Mouse (Mus musculus) ovary, postnatal 36 days (tissue): ENCODE measurements around the gene Bcas2.
"Not testable (repeated sequence)": the region's sequence is repeated elsewhere in the genome, so short reads cannot be mapped to it uniquely, and the experiment has no call there.

ENCODE experiments used
- DNase-seq: peaks from one replicate; pipeline ENCODE4 v3.0.0; 2022; ENCODE audit warnings: low spot score, mixed read lengths

The Bcas2 gene

DNA sequence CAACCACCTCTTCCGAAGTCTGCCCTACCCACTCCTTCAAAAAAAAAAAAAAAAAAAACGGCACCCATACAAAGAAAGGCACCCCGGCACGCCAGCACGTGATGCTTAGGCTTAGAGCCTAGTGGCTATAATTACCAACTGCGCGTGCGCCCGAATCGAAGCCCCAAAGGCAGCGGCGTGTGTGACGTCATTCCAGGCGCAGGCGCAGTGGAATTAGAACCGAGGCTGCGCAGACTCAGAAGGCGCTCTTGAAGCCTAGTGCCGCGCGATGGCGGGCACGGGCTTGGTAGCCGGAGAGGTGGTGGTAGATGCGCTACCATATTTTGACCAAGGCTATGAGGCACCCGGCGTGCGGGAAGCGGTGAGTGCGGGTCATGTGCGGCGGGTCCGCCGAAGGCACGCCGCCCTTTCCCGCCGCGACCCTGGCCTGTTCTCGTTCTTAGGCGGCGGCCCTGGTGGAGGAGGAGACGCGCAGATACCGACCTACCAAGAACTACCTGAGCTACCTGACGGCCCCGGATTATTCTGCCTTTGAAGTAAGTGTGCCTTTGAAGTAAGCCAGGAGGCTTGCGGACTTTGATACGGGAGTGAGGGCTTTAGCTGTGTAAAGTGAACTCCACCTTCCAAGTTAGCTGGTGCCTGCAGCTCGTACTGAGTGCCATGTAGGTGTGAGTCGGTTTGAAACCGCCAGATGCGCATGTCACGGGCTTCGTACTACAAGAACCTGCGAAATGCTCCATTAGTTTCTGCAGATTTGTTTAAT lies at the start of gene Bcas2:
Gene Bcas2 (plus strand): TSS at position 151 of the 763 bp plus-strand sequence.
- peak; percentile 99 for DNase-seq

DNA sequence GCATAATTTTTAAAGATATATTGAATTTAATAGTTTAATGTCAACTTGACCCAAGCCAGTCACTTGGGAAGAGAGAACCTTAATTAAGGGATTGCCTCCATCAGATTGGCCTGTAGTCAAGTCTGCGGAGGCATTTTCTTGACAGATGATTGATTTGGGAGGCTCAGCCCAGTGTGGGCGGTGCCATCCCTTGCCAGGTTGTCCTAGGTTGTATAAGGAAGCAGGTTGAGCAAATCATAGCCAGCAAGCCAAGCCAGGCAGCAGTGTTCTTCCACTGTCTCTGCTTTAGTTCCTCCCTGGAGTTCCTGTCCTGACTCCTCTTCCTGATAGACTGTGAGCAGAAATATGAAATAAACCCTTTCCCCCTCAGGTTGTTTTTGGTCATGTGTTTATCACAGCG lies 47.8 kb upstream of the Bcas2 start:
- no peak for DNase-seq

- no peak for DNase-seq
Measured at GRCm38 (mm10) chr3:103126138-103126537, 45.3 kb upstream of the Bcas2 start.

DNA sequence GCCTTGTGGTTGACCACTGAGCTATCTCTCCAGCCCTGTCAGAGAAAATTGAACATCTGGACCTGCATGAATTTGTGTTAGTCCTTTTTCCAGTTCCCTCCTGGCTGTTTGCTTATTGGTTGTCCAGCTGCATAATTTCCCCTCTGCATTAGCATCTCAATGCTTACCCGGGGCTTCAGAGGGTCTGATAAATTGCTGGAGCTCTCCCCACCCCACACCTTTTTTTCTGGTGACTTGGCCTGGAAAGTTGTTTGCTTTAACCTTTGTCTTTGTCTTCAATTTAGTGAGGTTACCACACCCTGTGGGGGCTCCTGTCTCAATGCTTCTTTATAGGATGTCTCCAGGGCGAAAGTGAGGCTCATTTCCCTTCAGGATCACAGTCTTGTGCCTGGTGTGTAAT lies 44.3 kb upstream of the Bcas2 start:
- no peak for DNase-seq

- no peak for DNase-seq
Measured at GRCm38 (mm10) chr3:103127721-103128120, 43.7 kb upstream of the Bcas2 start.

- no peak for DNase-seq
Measured at GRCm38 (mm10) chr3:103128251-103128650, 43.2 kb upstream of the Bcas2 start.

- DNase-seq = no peak
Measured at GRCm38 (mm10) chr3:103129367-103130159, 41.9 kb upstream of the Bcas2 start.

DNA sequence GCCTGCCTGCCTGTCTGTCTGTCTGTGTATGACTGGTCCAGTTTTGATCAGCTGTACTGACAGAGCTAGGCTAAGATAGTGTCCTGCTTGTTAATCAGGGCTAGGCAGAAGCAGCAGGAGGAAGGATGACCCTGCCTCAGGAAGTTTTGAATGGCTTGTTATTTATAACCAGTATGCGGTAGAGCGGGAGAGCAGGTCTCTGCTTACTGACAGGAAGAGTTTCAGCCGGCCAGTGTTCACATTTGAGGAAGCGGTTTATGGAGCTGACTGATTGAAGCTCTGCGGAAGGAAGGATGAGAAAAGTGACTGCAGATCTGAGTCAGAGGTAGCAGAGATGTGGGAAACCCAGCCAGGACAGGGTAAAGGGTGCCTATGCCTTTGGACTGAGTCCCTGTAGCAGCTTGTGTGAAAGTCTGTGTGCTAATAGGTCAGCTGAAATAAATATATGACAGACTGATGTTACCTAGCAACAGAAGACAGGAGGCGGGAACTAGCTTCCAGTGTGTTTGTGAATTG lies 41.2 kb upstream of the Bcas2 start:
- no peak for DNase-seq

DNA sequence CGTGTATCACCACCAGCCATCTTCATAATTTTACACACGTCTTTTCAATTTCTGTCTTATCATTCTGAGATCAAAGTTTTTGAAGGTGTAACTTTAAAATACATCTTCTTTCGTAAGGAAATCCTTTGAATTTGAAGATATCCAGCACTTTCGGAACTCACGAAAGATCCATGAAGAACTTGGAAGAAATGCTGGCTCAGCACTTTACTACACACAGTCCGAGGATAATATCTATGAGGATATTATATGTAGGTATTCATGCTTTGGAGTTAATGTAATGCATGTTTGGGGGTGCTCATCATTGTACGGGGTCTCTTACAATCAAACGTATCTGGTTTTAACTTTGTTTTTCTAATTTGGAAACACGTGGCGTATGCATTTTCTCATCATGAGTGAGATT lies 38.4 kb upstream of the Bcas2 start:
- no peak for DNase-seq

- no peak for DNase-seq
Measured at GRCm38 (mm10) chr3:103136414-103137077, 34.9 kb upstream of the Bcas2 start.

DNA sequence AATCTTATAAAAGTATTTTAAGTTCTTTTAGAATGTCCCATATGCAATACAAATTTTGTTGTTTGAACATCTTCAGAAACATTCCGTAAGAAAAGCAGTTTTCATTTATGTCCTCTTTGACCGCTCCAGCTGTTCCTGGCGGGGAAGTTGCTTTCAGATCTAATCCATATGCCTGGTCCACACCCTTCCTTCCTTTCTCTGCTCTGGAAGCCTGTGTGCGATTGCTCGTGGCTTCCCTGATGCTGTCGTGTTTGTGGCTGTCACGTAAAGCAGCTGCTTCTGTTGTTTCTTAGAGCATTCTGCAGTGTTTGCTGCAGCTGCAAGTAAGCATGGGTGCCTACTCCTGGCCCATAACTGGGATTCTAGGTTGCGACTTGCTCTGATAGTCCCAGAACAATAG lies 32.4 kb upstream of the Bcas2 start:
- DNase-seq = no peak

DNA sequence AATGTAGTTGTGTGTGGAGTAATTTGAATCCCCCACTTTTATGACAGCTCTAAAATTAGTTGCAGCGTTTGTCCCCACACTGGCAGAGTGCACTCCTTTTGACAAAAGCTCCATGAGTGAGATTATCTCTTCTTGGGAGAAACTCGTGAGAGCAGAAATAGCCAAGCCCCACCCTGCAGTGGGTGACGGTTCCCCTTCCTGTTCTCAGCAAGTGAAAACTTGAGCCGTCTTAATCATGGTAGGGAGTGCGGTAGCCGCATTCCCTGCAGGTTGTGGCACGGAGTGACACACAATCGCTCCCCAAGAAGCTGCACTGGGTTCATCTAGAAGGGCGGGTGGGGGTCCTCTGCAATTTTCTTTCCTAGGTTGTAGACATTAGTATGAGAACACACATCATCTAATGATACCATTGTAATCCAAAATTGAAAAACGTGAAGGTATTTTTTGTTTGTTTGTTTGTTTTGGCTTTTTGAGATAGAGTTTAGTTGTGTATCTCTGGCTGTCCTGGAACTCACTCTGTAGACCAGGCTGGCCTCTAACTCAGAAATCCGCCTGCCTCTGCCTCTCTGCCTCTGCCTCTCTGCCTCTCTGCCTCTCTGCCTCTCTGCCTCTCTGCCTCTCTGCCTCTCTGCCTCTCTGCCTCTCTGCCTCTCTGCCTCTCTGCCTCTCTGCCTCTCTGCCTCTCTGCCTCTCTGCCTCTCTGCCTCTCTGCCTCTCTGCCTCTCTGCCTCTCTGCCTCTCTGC lies 31.2 kb upstream of the Bcas2 start:
- not testable (repeated sequence) for DNase-seq

- no peak for DNase-seq
Measured at GRCm38 (mm10) chr3:103141287-103141686, 30.2 kb upstream of the Bcas2 start.

DNA sequence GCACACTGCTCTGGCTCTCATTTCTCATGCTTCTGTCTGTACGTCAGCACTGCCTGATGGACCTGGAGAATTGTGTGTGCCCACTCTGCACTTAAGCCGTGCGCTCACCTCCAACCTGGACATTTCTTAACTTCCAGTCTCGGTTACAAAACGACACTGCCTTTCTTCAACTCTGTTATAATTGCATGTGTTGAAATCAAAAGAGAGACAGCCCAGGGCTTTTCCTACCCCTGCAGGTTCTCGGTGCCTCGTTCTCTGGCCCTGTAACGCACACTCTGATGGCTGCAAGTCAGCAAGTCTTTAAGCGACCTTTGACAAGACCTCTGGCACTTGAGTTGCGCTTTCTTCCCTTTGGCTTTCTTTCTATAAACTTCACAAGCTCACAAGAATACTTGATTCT lies 29.1 kb upstream of the Bcas2 start:
- no peak for DNase-seq

DNA sequence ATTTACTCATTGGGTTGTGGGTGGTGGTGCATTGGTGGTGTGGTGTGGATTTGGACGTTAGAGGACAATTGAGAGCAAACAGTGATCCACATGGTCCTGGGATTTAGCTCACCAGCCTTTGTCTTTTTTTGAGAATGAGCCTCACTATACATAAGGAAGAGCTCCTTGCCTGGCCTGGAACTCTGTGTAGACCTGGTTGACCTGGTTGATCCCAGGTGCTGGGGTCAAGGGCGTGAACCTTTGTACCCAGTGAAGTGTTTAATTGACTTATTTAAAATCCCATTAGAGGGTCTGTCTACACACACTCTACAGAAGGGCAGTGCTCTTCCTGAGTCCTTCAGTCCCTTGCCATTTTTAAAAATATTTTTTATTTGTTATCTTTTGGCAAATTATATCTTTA lies 26.1 kb upstream of the Bcas2 start:
- DNase-seq = no peak

GRCm38 (mm10) chr3:103145791-103146190 lies 25.7 kb upstream of the Bcas2 start:
- no peak for DNase-seq

DNA sequence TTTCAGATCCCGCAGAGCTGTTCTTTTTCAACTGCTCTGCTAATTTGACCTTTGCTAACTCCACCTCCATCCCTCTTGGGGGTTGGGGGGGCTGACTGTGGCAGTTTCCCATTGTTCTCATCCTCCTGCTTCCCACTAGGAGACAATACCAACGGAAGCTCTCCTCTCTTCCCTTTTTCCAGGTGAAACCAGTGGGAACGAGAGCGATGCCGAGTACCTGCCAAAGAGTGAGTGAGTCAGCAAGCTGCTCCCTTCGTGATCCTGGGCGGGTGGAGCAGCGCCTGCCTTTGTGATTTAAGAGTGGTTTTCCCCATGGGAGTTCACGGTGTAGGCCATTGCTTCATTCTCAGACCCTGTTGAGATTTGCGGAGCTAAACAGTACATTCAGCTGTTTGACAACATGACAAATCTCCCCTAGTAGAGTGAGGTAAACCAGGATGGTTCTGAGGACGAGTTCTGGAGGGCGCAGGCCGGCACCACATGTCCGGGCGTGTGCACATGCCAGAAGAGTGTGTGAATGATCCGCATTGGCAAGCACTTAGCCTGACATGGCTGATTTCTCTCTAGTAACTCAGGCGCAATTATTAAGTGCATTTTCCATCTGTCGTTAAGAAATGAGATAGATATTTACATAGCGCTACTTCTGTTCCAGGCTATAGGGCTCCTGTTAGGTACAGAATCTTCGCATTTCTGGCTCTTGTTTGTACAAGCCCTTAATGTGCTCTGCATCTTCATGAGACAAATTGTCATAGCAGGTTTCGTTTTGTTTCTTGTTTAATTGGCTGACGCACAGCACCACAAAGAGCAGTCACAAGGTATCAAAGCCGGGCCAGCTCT lies 24.9 kb upstream of the Bcas2 start:
- no peak for DNase-seq

- no peak for DNase-seq
Measured at GRCm38 (mm10) chr3:103147775-103148174, 23.7 kb upstream of the Bcas2 start.

- DNase-seq = no peak
Measured at GRCm38 (mm10) chr3:103148941-103149340, 22.5 kb upstream of the Bcas2 start.

DNA sequence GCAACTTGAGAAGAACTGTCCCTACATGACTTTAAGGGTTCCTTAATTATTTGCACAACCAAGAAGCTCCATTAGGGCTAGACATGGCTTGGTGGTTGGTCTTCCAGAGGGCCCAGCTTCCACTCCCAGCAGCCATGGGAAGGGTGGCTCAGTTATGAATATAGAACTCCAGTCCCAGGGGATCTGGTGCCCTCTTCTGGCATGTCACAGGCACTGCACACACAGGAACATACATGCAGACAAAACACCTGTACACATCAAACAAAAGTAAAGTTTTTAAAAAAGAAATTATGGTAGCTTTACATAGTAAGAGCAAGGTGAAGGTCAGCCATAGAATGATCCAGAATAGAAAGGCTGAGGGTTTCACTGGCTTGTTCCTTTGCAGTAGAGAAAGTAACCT lies 17.7 kb upstream of the Bcas2 start:
- DNase-seq = no peak
